Mouse (Mus musculus) kidney, embryonic 16.5 days (tissue): ENCODE measurements at regions not wholly inside any gene's neighbourhood (a gene's known extent, or its start where the extent isn't known, plus 50 kb on each side); places are given as distances from the start of the nearest gene placed in this dataset.
"Not testable (repeated sequence)": the region's sequence is repeated elsewhere in the genome, so short reads cannot be mapped to it uniquely, and the experiment has no call there.

Source experiments
- ATAC-seq: fragments of 200-750 bp; cut with Nextera tagmentation; 2 replicates; pipeline ENCODE4 v1.8.0; 2017; ENCODE audit warnings: moderate TSS enrichment; ENCODE audit not compliant: low FRiP score, low TSS enrichment
- H3K27ac ChIP-seq: fragments of 300-500 bp; sonication (generic); 2 replicates; pipeline ENCODE4 v1.5.1; 2014; ENCODE audit warnings: low read length
- H3K27me3 ChIP-seq: fragments of 300-500 bp; sonication (generic); 2 replicates; pipeline ENCODE4 v1.6.1; 2014; ENCODE audit warnings: low read length, control low read depth, mixed read lengths; ENCODE audit not compliant: insufficient read depth
- H3K36me3 ChIP-seq: fragments of 300-500 bp; sonication (generic); 2 replicates; pipeline ENCODE4 v1.6.1; 2014; ENCODE audit warnings: low read length, control low read depth, mixed read lengths; ENCODE audit not compliant: insufficient read depth
- H3K4me1 ChIP-seq: fragments of 300-500 bp; sonication (generic); 2 replicates; pipeline ENCODE4 v1.6.1; 2014; ENCODE audit warnings: low read length, control low read depth, mixed read lengths; ENCODE audit not compliant: insufficient read depth
- H3K4me2 ChIP-seq: fragments of 300-500 bp; sonication (generic); replicated peaks from 2 replicates; pipeline ENCODE4 v1.6.1; 2014; ENCODE audit warnings: low read depth, low read length
- H3K4me3 ChIP-seq: fragments of 300-500 bp; sonication (generic); 2 replicates; pipeline ENCODE4 v1.5.1; 2014; ENCODE audit warnings: mild to moderate bottlenecking, low read length
- H3K9ac ChIP-seq: fragments of 300-500 bp; sonication (generic); replicated peaks from 2 replicates; pipeline ENCODE4 v1.6.1; 2014; ENCODE audit warnings: low read length
- H3K9me3 ChIP-seq: fragments of 300-500 bp; sonication (generic); 2 replicates; pipeline ENCODE4 v1.6.1; 2016; ENCODE audit warnings: low read length, control low read depth
- WGBS: fragments of 180-500 bp; shearing (Covaris S2); extraction: QIAGEN DNeasy Blood & Tissue Kit; methylation state at CpG from one replicate; pipeline ENCODE4 v1.1.7; 2014; 5-methylcytosine and 5-hydroxymethylcytosine counted together

DNA sequence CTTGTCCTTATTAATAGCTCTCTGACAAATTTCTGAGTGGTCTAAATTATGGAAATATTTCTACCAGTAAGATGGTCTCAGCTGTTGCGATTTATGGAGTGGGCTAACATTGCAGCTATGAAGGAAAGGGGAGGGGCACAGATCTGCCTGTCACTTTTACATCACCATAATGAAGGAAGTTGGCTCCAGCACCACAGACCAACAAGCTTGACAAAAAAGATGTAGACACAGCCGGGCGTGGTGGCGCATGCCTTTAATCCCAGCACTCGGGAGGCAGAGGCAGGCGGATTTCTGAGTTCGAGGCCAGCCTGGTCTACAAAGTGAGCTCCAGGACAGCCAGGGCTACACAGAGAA is 191.4 kb upstream of the Hmga2 start:
- H3K4me1 ChIP-seq, H3K27me3 ChIP-seq, H3K4me3 ChIP-seq, H3K9ac ChIP-seq, H3K36me3 ChIP-seq, ATAC-seq, H3K27ac ChIP-seq, H3K4me2 ChIP-seq, H3K9me3 ChIP-seq: not testable (repeated sequence)
- 95% methylated on average over 7 of the region's 7 CpGs for WGBS

DNA sequence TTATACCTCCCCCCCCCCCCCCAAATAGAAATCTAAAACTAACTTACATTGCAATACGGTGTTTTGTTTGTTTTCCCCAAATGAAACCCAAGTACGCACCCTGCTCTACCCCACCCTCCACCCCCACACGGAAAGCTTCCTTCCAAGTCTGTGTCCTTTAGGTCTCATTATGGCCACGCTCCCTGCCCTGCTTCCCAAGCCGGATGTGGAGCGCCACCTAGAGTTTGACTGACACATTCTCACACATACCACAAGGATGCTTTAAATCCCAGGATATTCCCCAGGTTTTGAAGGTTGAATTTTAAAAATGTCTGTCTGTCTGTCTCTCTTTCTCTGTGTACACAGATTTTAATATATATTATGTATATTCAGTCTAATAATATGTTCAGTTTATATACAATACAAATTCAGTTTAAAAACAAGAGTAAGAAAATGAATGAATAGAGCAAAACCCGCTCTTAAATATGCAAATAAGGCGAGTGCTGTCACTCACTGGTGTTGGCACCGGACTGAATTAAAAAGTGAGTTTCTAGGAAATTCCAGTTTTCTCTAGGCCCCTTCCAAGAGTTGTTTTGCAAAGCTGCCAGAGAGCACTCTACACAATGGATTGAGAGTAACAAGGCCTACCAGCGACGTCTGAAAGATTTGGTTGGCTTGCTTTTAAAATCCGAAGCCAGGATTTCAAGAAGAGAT is 190.9 kb upstream of the Hmga2 start:
- WGBS = 57% methylated on average over 12 of the region's 12 CpGs
- ATAC-seq = peak; percentile 80; the same call in 1 of the 2 replicates
- H3K4me2 ChIP-seq = no peak overlapping the region
- no peak overlapping the region for H3K4me3 ChIP-seq
- no peaks in the 10 kb centered on the region; the same call in 1 of the 2 replicates for H3K4me1 ChIP-seq
- no peak overlapping the region for H3K27ac ChIP-seq
- H3K36me3 ChIP-seq = no peaks in the 10 kb centered on the region
- H3K27me3 ChIP-seq = no peaks in the 10 kb centered on the region
- H3K9ac ChIP-seq = no peak overlapping the region
- H3K9me3 ChIP-seq = peaks cover 3% of the 10 kb centered on the region; the same call in 1 of the 2 replicates

- Histone ChIP-seq H3K9me3 (no peaks in the 10 kb centered on the region), H3K9ac (no peak overlapping the region), H3K36me3 (no peaks in the 10 kb centered on the region), H3K4me3 (no peak overlapping the region), H3K27ac (no peak overlapping the region), H3K4me2 (no peak overlapping the region), H3K4me1 (no peaks in the 10 kb centered on the region; the same call in 1 of the 2 replicates), H3K27me3 (no peaks in the 10 kb centered on the region)
- no peak for ATAC-seq
- WGBS = 78% methylated on average over 7 of the region's 7 CpGs
Observed at GRCm38 (mm10) chr10:120666202-120666860, 190.1 kb upstream of the Hmga2 start.

DNA sequence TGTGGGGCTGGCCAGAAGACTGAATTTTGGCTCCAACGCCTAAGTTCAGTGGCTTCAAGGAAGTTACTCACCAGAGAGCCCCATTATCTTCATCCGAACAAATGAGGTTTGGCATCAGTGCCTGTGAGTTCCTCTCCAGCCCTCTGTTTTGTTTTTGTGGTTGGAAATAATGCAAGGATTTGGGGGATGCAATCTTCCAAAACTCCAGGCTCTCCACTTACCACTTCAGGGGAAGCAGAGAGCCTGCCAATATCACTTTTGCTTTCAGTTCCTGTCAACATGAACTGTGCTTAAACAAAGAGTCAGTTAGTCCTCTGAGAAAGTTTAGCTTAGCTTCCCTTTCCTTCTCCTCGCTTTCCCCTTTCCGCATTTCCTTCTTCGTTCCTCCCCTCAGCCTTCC is 189.4 kb upstream of the Hmga2 start:
- H3K4me2 ChIP-seq = no peak overlapping the region
- no peaks in the 10 kb centered on the region for H3K9me3 ChIP-seq
- 73% methylated on average over 5 of the region's 5 CpGs for WGBS
- H3K4me1 ChIP-seq = peaks cover 3% of the 10 kb centered on the region
- no peaks in the 10 kb centered on the region for H3K36me3 ChIP-seq
- no peak overlapping the region for H3K4me3 ChIP-seq
- no peak for ATAC-seq
- no peak overlapping the region for H3K9ac ChIP-seq
- H3K27me3 ChIP-seq = no peaks in the 10 kb centered on the region
- H3K27ac ChIP-seq = no peak overlapping the region

- H3K4me2 ChIP-seq = no peak overlapping the region
- H3K9ac ChIP-seq = no peak overlapping the region
- H3K27ac ChIP-seq = no peak overlapping the region
- no peak overlapping the region for H3K4me3 ChIP-seq
- H3K9me3 ChIP-seq = no peaks in the 10 kb centered on the region
- WGBS = 87% methylated on average over 5 of the region's 5 CpGs
- no peak for ATAC-seq
- no peaks in the 10 kb centered on the region for H3K27me3 ChIP-seq
- H3K36me3 ChIP-seq = no peaks in the 10 kb centered on the region
- H3K4me1 ChIP-seq = peaks cover 14% of the 10 kb centered on the region
Observed at GRCm38 (mm10) chr10:120664419-120664818, 188.2 kb upstream of the Hmga2 start.

DNA sequence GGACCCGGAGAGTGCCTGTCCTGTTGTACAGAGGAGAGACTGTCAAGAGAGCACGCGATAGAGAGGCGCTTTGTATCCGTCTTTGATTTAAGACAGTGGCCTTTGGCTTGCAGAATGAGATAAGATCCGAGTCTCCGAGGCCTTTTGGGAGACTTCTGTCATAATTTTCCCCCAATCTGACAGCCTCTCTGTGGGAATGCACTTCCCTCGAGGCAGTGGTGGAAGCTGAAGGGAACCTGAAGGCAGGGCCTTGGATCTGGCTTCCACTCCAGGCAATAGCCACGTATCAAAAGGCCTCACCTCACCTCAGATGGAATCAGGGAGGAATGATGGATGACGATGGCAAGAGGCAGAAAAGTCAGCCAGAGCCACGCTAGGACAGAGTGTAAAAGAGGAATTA is 187.1 kb upstream of the Hmga2 start:
- Histone ChIP-seq H3K27me3 (no peaks in the 10 kb centered on the region), H3K4me2 (no peak overlapping the region), H3K27ac (no peak overlapping the region), H3K9me3 (no peaks in the 10 kb centered on the region), H3K9ac (no peak overlapping the region), H3K36me3 (no peaks in the 10 kb centered on the region), H3K4me1 (peaks cover 16% of the 10 kb centered on the region), H3K4me3 (no peak overlapping the region)
- 21% methylated on average over 11 of the region's 11 CpGs for WGBS
- no peak for ATAC-seq

DNA sequence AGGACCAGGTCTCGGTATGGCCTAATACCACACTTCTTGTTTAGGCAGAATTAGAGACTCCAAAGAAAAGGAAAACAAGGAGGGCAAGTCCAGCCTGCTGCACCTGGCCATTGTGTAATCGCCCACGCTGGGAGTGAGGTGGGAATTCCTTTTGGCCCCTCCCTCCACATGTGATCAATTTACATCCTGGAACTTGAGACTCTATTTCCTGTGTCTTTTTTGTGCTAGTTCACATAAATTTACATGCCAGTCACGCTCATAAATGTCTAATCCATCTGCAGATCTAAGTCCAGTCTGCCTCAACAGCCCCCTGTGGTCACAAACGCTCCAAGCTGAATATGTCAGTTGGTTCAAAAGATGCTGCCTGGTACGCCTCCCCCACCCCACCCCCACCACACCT is 184.2 kb upstream of the Hmga2 start:
- WGBS = 23% methylated on average over 6 of the region's 6 CpGs
- H3K27ac ChIP-seq = peak overlapping the region; percentile 74
- no peaks in the 10 kb centered on the region for H3K27me3 ChIP-seq
- H3K4me2 ChIP-seq = peak overlapping the region; percentile 28
- H3K4me1 ChIP-seq = peaks cover 16% of the 10 kb centered on the region
- ATAC-seq = peak; percentile 77
- H3K36me3 ChIP-seq = no peaks in the 10 kb centered on the region
- no peak overlapping the region for H3K9ac ChIP-seq
- H3K4me3 ChIP-seq = no peak overlapping the region
- no peaks in the 10 kb centered on the region for H3K9me3 ChIP-seq

- no peak overlapping the region for H3K9ac ChIP-seq
- ATAC-seq = no peak
- H3K27ac ChIP-seq = no peak overlapping the region
- peaks cover under 1% of the 10 kb centered on the region; the same call in 1 of the 2 replicates for H3K9me3 ChIP-seq
- H3K27me3 ChIP-seq = no peaks in the 10 kb centered on the region
- H3K4me3 ChIP-seq = no peak overlapping the region
- 0 out of 2 replicates have a peak, but pooled peaks cover under 1% of the 10 kb centered on the region for H3K36me3 ChIP-seq
- peaks cover 10% of the 10 kb centered on the region; the same call in 1 of the 2 replicates for H3K4me1 ChIP-seq
- H3K4me2 ChIP-seq = no peak overlapping the region
- WGBS = 82% methylated on average over 14 of the region's 14 CpGs
Observed at GRCm38 (mm10) chr10:120655238-120655931, 179.1 kb upstream of the Hmga2 start.

DNA sequence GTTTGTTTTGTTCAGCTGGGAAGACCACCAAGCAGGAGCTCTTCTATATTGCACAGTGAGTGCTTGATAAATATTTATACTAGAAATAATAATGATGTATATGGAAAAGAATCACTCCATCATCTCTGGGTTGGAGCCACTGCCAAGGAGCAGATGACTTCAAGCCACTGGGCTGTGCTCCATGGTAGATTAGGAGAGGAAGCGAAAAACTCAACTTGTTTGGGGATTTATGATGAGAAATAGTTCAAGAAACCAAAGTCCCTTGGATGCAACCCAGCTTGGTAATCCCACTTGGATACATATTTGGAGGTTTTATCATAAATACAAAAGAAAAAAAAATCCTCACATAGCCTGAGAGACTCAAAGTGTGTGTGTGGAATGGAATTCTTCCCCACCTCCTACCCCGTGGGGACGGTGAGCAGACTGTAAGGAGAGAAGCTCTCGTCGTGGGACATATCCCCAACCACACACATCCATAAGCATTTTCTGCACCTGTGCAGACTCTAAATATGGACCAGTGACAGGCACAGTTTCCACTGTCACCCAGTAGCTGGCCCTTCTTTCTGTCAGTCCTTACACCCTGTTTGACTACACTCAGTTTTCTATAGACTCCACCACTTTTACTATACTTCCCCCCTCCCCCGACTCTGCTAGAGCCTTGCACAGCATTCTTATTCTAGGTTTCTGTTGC is 176.4 kb upstream of the Hmga2 start:
- no peak for ATAC-seq
- Histone ChIP-seq H3K27me3 (no peaks in the 10 kb centered on the region), H3K4me2 (no peak overlapping the region), H3K4me3 (no peak overlapping the region), H3K4me1 (peaks cover 2% of the 10 kb centered on the region; the same call in 1 of the 2 replicates), H3K36me3 (0 out of 2 replicates have a peak, but pooled peaks cover 3% of the 10 kb centered on the region), H3K27ac (no peak overlapping the region), H3K9ac (no peak overlapping the region), H3K9me3 (peaks cover 6% of the 10 kb centered on the region; the same call in 1 of the 2 replicates)
- 76% methylated on average over 6 of the region's 6 CpGs for WGBS
